Mouse (Mus musculus) retina, postnatal 1 day (tissue): ENCODE data around the gene Rhbdd3.

ENCODE experiments used
- DNase-seq: peaks from one replicate; pipeline ENCODE4 v3.0.0-alpha.2; 2012

Gene Rhbdd3

DNA sequence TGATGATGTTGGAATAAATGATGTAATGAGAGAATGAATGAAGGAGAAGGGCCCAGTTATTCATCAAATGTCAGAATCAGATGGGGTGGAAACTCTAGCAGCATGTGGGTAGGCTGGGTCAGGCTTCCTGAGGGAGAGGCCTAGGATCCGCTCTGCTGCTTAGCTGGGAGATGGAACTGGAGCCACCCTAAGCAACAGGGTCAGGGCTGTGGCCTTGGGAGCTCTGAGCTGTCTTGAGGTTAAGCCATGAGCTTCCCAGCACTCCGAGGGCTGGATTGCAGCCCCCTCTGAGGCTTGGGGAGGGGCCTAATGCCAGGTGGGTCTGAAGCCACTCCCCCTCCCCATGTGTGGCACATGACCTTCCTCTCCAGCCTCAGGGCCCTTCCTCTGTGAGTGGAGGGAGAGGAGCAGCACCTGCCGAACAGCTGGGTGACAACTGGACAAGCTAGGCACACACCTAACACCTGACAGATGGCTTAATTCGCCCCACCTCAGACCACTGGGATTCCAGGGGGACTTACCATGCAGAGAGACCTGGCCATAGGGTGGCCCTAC lies 31.5 kb downstream of the Rhbdd3 start:
- no peak for DNase-seq

- no peak for DNase-seq
These were observed 34.0 kb downstream of the Rhbdd3 start for GRCm38 (mm10) chr11:5132751-5133150.

DNA sequence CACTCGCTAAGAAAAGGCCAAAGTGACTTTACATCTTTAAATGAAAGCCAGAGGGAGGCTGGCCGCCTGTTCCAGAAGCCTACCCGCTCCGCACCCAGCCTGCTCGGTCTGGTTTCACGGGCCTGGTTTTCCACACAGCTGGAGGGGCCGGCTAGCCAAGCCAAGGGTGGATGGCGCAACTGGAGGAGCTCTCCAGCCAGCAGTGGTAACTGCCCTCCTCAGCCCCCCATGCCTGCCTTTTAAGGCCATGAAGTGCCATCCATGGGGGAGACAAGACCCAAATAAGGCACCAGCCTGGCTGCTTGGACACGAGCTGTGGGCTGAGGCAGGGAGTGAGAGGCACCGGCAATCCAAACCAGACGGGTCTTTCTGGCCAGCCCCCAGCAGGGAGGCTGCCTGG lies 37.2 kb downstream of the Rhbdd3 start:
- no peak for DNase-seq

- no peak for DNase-seq
These were observed 39.9 kb downstream of the Rhbdd3 start for GRCm38 (mm10) chr11:5138642-5139041.

GRCm38 (mm10) chr11:5139372-5139771 lies 40.6 kb downstream of the Rhbdd3 start:
- no peak for DNase-seq

DNA sequence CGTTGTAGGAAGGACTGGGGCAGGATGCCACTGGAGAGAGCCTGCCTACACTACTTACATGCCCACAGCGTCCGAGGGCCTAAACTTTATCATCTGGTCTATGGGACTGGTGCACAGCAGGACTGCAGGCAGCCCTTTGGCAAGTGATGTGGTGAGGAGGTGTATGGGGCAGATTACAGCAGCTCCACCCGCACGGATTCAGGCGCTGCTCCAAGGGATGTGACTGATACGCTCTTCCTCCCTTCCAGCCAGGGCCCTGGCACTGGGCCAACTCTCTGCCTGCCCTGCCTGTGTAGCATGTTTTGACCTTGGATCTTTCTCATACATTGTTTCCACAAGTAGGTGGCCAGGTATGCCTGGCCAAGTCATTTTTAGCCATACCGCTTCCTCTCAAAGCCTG lies 41.9 kb downstream of the Rhbdd3 start:
- peak; percentile 67 for DNase-seq

GRCm38 (mm10) chr11:5141252-5141651 lies 42.5 kb downstream of the Rhbdd3 start:
- no peak for DNase-seq

GRCm38 (mm10) chr11:5141965-5142364 lies 43.2 kb downstream of the Rhbdd3 start:
- no peak for DNase-seq

DNA sequence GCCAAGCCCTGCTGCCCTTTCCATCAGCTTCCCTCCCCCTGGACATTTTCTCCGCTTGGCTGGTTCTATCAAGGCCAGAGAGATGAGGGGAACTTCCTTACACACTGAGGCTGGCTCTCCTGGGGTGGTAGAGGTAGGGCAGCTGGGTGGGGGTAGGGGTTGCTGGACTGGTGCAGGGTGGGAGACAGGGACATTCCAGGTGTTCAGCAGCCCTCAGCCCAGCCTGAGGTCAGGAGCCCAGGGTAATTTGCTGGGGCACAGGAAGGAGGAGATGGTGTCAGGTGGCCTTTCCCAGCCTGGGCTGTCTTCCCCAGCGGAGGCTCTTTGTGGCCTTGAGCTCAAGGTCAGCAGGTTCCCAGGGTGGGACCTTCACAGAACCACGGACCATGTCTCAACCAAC lies 46.9 kb downstream of the Rhbdd3 start:
- DNase-seq, result no peak

DNA sequence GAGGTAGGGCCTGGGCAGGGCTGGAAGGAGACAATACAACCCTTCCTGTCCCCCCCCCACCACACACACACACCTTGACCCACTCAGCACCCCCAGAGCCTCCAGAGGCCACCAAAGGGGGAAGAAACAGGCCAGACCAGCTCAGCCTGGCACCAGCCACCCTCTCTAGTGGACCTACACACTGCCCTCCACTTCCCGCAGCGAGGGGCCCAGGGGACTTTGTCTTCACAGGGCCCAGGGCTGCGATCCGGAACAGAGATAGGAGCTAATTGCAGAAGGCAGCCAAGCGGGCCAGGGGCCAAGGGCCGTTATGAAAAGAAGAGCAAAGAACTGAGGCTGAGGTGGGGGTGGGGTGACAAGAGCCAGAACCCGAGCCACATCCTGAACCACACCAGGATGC lies 50.5 kb downstream of the Rhbdd3 start:
- no peak for DNase-seq

DNA sequence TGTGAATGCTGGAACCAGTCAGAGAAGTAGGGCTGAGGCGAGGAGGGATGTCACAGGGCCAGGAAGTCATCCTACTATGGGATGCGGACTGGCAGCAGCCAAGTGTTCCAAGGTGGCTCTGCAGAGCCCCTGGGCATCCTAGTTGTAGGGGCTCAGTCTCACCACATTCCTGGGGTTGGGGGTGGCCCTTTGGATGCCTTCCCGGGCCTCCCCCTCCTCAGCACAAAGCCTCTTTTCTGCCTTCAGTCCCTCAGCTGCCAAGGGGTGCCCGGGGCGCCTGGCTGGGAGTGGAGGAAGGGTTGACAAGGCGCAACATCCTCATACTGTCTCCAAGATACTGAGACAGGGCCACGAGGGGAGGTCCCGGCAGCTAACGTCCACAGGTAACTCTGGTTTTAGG lies 51.2 kb downstream of the Rhbdd3 start:
- DNase-seq, result no peak

DNA sequence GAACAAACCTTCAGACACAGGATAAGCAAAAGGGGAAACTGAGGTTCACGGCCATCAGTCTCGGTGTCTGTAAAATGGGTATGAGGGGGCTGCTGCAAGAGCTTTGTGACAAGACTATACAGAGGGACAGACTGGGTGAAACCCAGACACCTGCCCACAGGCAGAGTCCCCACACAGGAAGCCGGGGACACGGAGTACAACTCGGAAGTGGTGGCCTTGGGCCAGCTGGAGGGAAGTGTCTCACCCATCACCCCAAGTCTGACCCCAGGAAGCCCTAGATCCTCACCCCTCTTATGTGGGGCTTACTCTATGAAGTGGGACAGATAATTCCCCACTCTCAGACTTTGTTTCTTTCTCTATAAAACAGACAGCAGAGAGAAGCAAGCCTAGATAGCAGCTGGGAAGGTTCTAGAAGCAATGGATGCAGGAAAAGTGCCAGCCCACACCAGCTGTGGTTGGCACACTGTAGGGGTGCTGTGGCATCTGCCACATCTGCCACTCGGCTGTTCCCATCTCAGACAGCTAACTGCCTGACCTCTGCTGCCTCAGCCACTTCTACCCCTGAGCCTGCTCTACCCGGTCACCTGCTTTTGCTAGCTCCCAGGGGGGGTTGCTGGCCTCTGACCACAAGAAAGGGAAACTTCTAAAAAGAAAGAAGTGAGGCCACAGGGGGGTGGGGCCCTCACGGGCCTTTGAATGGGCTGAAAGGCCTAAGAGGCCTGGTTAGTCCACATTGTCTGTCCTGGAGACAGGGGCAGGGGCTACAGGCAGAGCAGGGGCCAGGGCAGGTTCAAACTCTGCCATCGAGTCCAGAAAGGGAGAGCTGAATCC lies 51.9 kb downstream of the Rhbdd3 start:
- no peak for DNase-seq

DNA sequence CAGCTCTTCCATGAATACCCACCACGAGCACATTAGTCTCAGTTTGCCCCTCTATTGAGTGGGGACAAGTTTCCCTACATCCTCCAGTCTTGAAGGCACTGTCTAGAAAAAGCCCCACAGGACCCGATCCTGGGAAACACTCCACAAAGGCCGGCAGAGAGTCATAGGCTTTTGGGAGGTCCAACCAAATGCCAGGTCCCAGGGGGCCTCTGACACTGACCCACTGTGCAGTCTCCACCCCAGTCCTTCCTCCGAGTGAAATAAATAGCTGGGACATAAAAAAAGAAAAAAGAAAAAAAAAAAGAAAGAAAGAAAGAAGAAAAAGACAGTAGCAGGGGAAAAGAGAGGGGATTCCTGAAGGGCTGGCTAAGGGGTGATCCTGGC lies 52.5 kb downstream of the Rhbdd3 start:
- DNase-seq, result no peak

GRCm38 (mm10) chr11:5151680-5152337 lies 53.1 kb downstream of the Rhbdd3 start, which contains the start of gene Emid1:
Gene Emid1, minus strand, starts transcription at chr11:5152257.
- peak; percentile 48 for DNase-seq

GRCm38 (mm10) chr11:5154961-5155805 lies 56.5 kb downstream of the Rhbdd3 start:
- DNase-seq, result no peak
